Mouse (Mus musculus) cerebellum, postnatal 14 days (tissue): ENCODE results near the gene Ptprg.

Experiments used
- DNase-seq, 2 experiments: peaks; one replicate each; pipeline ENCODE4 v3.0.0; 2021; ENCODE audit warnings: mixed read lengths in 2 of 2

Ptprg gene

DNA sequence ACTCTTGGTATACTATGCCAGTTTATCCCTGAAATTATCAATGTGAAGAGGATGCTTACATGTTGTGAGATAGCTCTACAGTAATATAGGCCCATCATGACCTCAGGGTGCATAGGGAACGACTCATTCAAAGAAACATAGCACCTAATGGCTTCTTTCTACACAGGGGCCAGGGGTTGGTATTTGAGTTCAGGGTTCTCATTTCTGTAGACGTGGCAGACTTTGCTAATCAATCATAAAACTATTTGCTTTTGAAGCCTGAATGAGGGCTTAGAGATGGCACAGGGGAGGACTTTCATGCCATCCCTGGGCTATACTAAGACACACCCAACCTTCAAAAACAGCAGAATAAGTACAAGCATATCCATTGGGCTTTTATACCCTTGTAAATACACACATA lies 16.4 kb downstream of the Ptprg start:
- no peak for DNase-seq

DNA sequence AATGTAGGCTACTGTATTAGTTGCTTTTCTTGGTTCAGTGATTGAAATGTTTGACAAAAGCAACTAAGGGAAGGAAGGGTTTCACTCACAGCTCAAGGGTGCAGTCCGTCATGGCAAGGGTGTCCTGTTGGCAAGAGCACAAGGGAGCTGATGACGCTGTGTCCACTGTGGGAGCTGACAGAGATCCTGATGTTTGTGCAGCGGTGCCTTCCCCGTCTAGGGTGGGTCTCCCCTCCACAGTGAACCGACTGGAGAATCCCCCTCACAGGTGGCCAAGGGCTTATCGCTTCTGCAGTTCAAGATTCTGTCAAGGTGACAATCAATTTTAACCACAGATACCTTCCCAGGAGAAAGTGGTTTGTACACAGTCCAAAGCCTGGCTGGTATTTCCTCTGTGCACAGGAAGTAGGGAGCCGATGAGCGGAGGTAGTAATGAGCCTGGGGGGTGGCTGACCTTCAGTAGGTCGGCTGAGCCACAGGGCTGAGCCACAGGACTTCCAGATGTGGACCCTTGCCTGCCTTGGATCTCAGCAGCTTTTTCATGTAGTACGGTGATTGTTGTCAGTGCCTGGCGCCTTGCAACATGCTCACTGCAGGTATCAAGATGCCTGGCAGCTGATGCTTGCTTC lies 18.5 kb downstream of the Ptprg start:
- DNase-seq = no peak

DNA sequence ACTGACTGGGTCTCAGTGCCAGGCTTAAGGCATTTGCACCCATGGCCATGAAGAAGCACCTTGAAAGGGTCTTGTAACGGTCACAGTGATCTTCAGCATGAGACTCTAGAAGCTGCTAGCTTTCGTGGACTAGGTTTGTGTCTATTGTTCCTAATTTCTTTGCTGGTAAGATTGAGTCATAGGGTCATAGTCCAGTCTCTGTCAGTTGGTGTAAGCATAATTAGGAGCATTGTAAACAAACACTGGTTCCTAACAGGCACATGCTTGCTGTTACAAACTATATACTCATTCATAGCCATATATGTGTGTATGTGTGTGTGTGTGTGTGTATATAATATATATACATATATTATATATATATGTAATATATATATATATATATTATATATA lies 19.1 kb downstream of the Ptprg start:
- no peak for DNase-seq

DNA sequence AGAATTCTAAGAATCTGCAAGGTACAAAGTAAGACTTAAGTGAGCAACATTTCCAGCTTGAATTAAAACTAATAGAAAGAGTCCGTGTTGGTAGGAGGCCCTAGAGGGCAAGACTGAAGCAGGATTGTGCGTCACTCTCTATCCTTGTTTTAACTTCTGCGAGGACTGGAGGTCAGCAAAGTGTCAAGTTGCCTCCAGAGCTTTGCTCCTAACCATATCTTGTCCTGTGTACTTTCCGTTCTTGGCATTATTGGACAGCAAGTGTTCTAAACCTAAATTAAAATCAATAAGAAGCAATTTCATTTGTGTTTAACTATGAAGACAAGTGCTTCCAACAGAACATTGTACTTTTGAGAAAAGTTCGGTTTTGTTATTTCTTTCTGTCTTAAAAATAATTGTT lies 20.4 kb downstream of the Ptprg start:
- DNase-seq = no peak

DNA sequence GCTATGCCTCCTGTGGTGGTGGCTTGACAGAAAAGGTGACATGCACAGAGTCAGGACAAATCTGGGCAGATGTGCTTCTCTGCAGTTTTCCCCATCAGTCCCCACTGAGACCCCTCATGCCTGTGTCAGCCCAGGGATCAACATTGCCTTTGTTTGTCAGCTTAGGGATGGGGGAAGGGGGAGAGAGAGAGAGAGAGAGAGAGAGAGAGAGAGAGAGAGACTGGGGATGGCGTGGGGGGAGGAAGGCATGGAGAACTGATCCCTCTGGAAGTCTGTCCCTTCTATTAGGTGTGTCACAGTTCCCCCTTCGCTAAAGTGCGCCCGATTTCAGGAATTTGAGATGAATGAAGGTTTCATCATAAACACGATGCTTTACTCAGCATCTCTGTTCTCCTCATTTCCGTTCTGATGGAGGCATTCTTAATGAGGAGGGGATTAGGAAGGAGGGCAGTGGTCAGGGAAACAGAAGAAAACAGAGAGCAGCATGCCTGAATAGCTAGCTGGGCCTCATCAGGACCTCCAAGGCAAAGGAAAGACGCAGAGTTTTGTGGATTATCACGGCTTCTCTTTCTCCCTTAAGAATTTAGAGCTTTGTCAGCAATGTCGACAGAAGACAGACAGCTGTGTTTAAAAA lies 24.1 kb downstream of the Ptprg start:
- no peak for DNase-seq

DNA sequence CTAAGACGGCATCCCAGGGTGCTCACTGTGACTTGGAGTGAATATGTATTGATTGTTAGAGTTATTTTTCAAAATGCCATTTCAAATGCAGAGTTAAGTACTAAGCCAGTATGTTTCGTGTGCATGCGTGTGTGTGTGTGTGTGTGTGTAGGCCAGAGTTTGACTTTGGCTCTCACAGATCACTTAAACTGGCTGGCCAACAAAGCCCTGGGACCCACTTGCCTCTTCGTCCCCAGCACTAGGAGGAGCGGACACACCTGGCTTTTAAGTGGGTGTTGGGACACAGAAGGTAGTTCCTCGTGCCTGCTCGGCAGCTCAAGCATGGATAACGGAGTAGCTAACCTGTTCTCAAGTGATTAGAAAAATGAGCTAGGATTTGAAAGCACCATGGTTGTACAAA lies 24.6 kb downstream of the Ptprg start:
- no peak for DNase-seq

DNA sequence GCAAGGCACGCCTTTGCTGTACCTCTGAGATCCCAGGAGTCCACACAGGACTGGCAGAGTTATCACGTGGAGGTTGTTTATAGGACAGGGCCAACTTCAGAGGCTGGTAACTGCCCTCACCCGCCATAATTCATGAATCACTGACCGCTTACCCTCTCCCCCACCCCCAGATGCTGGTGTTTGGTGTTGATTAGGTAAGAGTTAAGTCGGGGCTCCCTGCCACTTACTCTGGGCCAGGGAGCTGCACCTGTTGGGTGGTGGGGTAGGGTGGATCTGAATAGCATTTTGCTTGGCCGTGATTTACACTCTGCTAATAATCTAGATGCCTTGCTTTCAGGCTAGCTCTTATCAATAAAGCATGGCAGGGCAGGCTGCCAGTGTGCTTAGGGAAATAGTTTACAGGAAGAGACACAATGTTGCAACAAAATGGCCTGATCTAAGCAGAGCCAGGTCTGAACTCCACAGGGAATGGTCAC lies 25.2 kb downstream of the Ptprg start:
- no peak for DNase-seq

DNA sequence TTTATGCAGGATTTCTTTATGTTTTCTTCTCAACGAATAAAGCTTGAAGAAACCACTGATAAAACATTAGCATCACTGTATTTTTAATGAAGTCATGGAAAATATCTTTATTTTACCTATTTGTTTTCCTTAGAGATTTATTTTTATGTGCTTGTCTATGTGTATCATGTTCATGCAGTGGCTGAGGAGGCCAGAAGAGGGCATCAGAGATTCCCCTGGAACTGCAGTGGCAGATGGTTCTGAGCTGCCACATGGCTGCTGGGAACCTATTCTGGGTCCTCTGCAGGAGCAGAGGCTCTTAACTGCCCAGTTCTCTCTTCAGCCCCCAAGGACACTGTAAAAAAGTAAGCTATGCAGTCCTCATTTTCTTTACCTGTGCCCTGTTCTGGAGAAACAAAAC lies 26.6 kb downstream of the Ptprg start:
- DNase-seq = peak in 1 of 2 experiments; percentile 18

DNA sequence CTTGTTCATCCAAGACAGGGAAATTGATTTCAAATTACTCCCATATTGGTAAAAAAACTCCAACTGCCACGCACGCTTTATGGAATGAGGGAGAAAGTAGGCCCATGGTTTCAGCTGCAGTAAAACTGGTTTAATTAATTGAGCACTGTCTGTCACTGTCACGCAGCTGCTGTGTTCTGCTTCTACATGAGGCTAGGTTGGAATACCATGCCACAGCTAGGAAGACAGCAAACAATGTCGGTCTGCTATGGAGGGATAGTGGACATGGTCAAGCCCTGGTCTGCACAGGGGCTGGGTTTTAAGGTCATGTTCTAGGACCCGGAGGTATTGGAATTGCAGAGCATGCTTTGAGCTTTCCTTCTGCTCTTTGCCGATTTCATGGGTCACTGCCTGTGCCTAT lies 30.9 kb downstream of the Ptprg start:
- no peak for DNase-seq

DNA sequence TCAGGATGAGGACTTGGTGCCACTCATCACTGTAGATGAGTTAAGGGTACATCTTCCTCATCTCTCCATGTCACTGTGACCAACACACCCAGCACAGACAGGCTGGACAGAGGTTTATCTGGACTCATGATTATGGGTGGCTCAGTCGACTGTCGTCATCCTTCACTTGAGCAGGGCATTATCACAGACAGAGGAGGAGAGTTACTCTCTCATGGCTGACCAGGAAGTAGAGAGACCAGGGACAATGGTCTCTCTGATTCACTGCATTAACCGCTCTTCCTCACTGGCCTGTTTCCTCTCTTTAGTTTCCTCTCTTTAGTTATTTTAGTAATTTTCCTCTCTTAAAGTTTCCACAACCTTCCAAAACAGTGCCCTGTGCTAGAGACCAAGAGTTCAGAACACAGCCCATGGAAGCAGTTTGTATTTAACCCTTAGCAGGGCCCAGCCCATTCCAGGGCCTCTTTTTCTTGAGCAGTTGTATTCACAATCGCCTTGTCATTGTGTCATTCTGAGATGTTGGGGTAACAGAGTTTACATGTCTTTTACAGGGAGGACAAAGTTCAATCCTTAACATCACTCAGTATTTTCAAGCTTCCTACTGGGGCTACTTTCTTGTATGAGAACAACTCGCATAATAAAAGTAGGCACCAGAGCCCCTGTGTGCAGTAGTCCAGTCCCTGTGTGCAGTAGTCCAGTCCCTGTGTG lies 31.7 kb downstream of the Ptprg start:
- no peak for DNase-seq

DNA sequence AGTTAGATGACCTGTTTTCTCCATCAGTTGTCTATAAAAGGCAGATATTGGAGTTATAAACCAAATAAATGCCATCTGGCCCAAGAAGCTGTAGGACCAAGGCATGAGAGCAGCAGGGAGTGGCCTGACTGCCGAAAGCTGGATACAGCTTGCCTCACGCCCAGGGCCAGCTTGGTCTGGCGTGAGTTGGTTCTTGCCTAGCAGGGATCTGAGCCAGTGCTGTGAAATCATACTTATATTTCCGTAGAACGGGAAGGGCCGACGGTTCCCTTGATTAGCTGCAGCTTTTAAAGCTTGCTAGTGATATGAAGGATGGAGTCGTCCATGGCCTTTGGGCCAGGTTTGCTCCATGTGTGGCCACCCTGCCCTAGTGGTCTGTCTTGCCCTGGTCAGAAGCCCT lies 37.1 kb downstream of the Ptprg start:
- DNase-seq = peak; percentile 41 to 49

DNA sequence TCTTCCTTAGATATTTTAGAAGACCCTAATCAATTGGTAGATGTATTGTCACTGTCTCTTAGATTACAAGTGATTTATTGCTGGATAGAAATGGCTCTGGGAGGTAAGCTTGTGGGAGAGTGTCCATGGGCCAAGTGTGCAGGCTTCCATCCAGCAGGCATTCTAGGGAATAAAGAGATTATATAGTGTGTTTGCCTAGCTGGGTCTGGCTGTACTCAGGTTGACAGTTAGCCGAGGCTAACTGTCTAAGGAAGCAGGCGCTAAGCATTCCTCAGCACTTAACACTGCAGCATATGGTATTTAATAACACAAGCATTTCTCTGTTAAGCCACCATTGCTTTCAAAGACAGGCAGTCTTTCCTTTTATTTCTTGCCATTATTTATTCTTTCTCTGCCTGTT lies 39.3 kb downstream of the Ptprg start:
- DNase-seq = no peak

DNA sequence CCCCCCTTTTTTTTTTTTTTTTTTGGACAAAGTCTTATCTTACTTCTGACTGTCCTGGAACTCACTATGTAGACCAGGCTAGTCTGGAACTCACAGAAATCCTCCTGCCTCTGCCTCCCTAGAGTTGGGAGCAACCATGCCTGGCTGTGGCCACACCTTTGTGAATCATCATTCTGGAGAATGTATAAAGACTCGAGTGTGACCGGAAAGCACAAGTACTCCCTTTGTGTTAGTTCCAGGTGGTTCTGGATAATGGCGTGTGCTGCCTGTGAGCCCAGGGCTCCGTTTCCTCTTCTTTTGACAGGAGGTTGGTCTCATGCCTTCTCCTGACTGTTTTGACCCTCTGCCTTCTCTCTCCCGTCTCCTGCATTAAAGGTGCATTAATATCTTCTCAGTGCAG lies 41.0 kb downstream of the Ptprg start:
- DNase-seq = no peak

DNA sequence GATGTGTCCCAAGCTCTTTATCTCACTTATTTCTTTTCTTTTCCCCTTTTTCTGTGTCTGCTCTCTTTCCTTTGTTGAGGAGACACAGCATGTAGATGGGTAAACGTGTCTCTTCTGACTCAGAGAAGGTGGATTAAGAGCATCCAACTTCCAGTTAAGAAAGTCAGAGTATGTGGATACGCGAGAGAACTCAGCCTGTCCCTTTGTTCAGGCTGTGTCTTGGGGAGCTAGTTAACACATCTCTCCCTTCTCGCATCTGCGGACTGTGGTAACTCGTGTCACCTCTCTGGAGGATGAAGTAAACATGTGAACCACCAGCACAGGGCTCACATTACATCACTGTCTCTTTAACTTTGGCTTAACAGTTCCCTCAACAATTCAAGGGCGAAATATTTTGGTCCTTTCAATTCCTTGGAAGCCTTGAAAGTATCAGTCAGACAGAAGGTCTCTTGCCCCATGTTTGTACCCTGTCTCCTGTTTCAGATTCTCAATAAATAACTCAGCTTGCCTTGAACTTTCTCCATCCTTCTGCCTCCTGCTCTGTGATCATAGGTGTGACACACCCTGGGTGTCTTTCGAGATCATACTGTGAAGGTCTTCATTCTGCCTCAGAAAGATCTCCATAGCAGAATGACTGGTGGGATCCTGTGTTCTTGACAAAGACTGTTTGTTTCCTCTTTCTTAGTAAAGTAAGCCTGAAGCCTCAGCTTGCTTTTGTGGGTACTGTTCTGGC lies 51.0 kb downstream of the Ptprg start:
- DNase-seq = no peak

DNA sequence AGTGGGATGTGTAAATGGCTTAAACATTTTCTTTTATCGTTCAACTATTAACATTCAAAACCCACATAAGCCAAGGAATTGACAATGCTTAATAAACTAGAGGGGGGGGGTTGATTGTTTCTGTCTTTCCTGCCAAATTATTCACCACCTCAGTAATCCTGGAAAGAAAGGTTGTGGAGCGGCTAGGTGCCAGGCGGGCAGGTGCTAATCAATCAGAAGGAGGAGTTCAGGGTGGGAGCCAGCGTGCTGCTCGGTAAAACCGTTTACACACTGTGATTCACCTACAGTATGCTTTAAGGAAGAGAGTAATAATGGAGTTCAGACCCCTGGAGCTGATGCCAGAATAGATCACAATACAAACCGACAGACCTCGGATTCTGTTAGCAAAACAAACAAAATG lies 55.0 kb downstream of the Ptprg start:
- DNase-seq = peak; percentile 60 to 65

DNA sequence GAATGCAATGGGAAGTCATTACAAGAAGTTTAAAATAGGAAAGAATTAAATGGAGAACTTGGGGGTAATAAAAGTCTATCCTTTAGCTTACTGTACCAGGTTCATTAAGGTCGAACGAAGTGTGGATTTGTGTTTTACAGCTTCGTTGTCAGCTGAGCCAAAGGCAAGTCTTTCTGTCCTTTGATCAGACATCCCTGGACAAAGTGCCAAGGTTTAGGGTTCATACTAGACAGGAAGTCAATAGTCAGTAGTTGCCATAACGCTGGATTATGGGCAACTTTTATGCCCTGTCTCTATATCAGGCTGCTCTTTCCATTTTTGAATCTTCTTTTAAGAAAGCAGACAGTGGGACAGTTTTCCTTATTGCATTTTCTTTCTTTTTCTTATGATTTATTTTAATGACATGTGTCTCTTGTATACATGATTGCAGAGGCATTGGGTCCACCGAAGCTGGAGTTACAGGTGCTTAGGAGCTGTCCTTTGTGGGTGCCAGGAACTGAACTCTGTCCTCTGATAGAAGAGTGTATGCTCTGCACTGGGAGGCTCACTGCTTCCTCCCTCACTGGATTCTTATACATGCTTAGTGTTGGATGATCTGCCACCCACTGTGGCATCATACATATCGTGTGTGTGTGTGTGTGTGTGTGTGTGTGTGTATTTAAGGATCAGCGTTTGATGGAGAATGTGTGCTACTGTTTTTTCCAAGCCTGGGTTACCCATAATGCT lies 56.7 kb downstream of the Ptprg start:
- DNase-seq = no peak

DNA sequence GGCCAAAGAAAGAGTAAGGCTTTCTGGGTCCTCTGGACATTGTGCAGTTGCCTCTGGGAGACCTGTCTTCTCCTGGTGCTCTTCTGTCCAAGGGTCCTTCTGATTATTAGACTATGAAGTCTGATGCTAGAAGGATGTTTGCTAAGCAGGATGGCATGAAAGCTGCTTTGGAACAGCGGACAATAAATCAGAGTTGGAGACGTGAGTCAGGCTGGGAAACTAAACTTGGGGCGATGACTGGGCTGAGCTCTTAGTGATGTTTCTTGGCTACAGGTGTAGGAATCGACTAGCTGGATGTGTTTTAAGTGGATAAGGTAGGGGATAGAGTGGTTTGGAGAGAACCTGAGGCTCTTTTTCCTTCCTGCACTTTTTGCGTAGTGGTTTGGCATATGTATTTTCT lies 59.1 kb downstream of the Ptprg start:
- DNase-seq = no peak

DNA sequence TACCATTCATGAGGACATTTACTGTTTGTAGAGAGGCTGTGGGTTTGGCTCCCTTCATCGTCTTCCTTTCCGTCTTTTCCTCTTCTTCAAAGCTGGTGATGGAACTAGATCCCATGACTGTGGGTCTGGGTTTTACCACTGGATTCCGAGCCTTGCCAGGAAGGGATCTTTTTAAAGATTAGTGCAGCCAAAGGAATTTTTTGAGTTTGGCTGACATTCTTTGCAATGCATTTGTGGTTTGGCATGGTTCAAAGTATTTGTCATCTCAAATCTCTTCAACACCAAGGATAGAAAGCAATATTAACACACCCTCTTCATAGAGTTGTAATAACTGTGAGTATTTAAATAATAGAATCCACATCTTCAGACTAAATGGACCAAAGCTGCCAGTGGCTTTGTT lies 59.8 kb downstream of the Ptprg start:
- DNase-seq = no peak

DNA sequence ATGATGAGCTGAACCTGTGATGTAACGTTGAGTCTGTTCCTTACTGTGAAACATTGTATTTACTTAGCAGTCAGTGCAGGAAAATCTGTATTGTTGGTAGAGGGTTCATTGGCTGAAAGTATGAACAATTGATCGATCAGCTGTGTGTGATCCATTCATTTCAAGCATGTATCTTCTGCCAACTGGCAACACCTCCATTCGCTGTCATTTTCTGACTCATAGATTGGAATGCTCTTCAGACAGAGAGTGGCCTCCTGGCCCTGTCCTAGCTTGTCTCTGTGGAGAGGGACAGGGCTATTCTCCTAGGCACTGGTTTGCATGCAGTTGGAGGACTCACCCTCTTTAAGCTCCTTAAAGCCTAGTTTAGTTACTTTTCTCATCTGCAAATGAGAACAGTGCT lies 62.4 kb downstream of the Ptprg start:
- no peak for DNase-seq

DNA sequence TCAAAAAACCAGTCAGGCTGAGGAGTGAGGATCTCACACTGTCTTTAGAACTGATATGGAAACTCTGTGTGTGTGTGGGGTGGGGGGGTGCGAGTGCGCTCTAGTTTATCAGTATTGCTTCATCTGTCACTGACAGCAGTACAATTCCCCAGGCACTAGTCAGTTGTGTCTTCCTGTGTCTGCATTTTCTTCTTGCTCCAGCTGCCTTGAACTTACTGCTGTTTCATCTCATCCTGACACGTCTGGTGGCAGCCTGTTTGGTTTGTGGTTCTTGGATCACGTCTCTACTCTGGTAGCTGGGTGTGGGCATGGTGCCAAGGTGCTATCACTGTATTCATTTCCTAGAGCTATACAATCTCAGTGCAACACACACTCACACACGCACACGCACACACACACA lies 64.0 kb downstream of the Ptprg start:
- DNase-seq = peak; percentile 54 to 68

DNA sequence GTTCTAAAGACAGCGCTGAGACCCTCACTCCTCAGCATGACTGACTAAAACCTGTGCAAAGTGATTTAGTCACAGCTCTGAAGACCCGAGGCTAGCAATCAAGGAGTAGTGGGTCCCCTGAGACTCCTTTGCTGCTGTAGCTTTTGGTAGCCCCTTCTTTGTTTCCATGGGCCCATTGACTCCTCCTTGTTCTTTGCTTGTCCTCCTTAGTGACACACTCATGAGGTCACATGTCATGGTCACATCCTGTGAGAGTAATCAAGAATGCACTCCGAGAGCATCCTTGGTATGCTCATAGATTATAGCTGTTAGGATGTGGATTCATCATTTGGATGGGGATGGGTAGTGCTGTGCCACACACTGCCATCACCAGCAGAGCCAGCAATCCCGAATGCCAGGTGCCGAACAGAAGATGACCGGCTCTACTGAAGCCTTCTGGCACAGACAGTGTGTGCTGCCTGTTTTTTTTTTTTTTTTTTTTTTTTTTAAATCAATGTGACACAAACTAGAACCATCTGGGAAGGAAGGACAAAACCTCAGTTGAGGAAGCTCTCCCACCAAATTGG lies 64.9 kb downstream of the Ptprg start:
- DNase-seq = peak; percentile 29 to 34

DNA sequence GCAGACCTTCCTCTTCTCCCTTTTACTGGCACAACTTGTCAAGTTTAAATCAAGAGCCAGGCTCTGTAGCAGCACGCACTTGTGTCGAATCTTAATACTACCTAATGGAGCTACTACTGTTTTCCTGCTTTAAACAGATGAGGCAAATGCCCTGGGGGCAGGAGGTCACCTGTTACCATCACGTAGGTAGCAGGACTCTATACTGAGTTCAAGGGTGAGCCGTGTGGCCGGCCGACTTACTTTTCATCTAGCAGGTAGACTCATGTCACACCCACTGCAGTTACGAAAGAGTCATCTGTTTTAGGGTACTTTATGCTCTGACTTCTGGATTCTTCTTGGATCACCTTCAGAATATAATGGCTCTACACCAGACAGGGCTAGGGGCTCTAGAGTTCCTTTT lies 66.3 kb downstream of the Ptprg start:
- no peak for DNase-seq

DNA sequence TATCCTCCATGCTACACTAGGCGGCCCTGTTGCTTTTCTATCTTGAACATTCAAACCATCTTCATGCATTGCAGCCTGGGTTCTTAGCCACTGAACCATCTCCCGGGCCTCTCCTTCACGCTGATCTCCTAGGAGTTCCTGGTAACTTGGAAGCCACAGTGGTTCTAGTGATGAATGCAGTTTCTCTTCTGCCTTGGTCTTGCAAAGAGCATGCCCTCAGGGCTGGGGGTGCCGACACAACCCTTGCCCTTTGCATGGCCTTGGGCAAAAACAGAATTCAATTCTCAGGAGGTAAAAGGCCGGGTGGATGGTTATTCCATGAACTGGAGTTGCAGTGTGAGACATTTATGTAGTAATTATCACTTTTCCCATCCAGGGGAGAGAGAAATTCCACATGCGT lies 67.0 kb downstream of the Ptprg start:
- DNase-seq = no peak
